Comparison of ENCODE assay signal across 25 mouse cellular contexts in the genomic region with DNA sequence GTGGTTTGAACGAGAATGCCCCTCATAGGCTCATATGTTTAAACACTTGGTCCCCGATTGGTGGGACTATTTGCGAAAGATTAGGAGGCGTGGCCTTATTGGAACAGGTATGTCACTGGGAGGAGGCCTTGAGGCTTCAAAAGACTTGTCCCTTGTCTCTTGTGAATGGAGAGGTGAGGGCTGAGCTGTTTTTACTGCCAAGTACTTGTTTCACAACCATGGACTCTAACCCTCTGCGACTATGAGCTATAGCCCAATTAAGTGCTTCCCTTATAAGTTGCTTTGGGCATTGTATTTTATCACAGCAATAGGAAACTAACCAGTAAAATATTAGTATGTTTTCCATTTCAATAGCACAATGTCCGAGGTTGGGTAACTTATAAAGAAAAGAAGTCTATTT.
"Had no signal": no experiment of that assay in that cellular context is flagged by ENCODE, and none has a peak within 500 bp of the region (broad histone marks: within the 10 kb centered on the region; RNA-seq: fewer than 3 reads in every experiment).

No protein-coding gene starts in this region.

- H3K36me3 ChIP-seq: heart, embryonic 13.5 days; heart, embryonic 15.5 days; hindbrain, embryonic 13.5 days; hindbrain, embryonic 15.5 days; kidney, embryonic 15.5 days; limb, embryonic 10.5 days; limb, embryonic 12.5 days; liver, embryonic 13.5 days; liver, embryonic 15.5 days had no signal

- ATAC-seq: hindbrain, postnatal 0 days; liver, postnatal 0 days had no signal

- H3K9me3 ChIP-seq: heart, embryonic 13.5 days; heart, embryonic 15.5 days; hindbrain, embryonic 13.5 days; hindbrain, embryonic 15.5 days; kidney, embryonic 15.5 days; limb, embryonic 10.5 days; limb, embryonic 12.5 days; liver, embryonic 13.5 days; liver, embryonic 15.5 days had no signal

- H3K4me1 ChIP-seq: heart, embryonic 13.5 days; heart, embryonic 15.5 days; hindbrain, embryonic 13.5 days; hindbrain, embryonic 15.5 days; kidney, embryonic 15.5 days; liver, embryonic 13.5 days; liver, embryonic 15.5 days had no signal

- H3K4me2 ChIP-seq: heart, embryonic 11.5 days; heart, embryonic 13.5 days; heart, embryonic 15.5 days; hindbrain, embryonic 13.5 days; hindbrain, embryonic 15.5 days; kidney, embryonic 15.5 days; limb, embryonic 12.5 days; liver, embryonic 13.5 days; liver, embryonic 15.5 days had no signal

- H3K27me3 ChIP-seq: heart, embryonic 13.5 days; heart, embryonic 15.5 days; hindbrain, embryonic 13.5 days; hindbrain, embryonic 15.5 days; kidney, embryonic 15.5 days; limb, embryonic 12.5 days; liver, embryonic 13.5 days; liver, embryonic 15.5 days had no signal

- H3K27ac ChIP-seq: gastrocnemius, adult 2 months; heart, adult 2 months; heart, embryonic 13.5 days; heart, embryonic 15.5 days; hindbrain, embryonic 13.5 days; hindbrain, embryonic 15.5 days; hindbrain, postnatal 0 days; kidney, embryonic 15.5 days; kidney, postnatal 0 days; left cerebral cortex, adult 2 months; limb, embryonic 10.5 days; limb, embryonic 12.5 days; liver, embryonic 13.5 days; liver, embryonic 15.5 days had no signal

- H3K4me3 ChIP-seq: gastrocnemius, adult 2 months; heart, adult 2 months; heart, embryonic 13.5 days; heart, embryonic 15.5 days; hindbrain, embryonic 13.5 days; hindbrain, embryonic 15.5 days; kidney, embryonic 15.5 days; left cerebral cortex, adult 2 months; limb, embryonic 10.5 days; limb, embryonic 12.5 days; liver, embryonic 13.5 days; liver, embryonic 15.5 days had no signal

- DNase-seq: gastrocnemius, adult 2 months; gastrocnemius, postnatal 14 days; gastrocnemius, postnatal 36 days; heart, adult 2 months; heart, postnatal 14 days; heart, postnatal 36 days; kidney, adult 18-20 months; kidney, adult 8-10 months; kidney, postnatal 14 days; kidney, postnatal 36 days; liver; liver, embryonic 13.5 days; liver, postnatal 0 days had no signal

- H3K9ac ChIP-seq: heart, embryonic 13.5 days; heart, embryonic 15.5 days; hindbrain, embryonic 13.5 days; hindbrain, embryonic 15.5 days; kidney, embryonic 15.5 days; limb, embryonic 12.5 days; liver, embryonic 13.5 days; liver, embryonic 15.5 days; liver, postnatal 0 days had no signal
